Mouse (Mus musculus) heart, postnatal 14 days (tissue): ENCODE measurements at regions not wholly inside any gene's neighbourhood (a gene's known extent, or its start where the extent isn't known, plus 50 kb on each side); places are given as distances from the start of the nearest gene placed in this dataset.
A peak's percentile ranks its signal among the peaks of the same experiment; 100 is the strongest.
"Not testable (repeated sequence)": the region's sequence is repeated elsewhere in the genome, so short reads cannot be mapped to it uniquely, and the experiment has no call there.

Experiments used
- DNase-seq, 2 experiments: peaks; one replicate each; pipeline ENCODE4 v3.0.0; 2021 to 2022
- intact Hi-C: fragments of 180-260 bp; cut with DNase I; formaldehyde crosslinking; loops from one replicate; pipeline ENCODE4 v1.15.1; 2025

GRCm38 (mm10) chr3:121584736-121585151 lies 52.5 kb upstream of the Slc44a3 start:
- intact Hi-C loops = no loop called here
- peak in 1 of 2 experiments; percentile 16 for DNase-seq

- intact Hi-C loops = no loop called here
- no peak for DNase-seq
Measured at GRCm38 (mm10) chr3:121584317-121584716, 52.1 kb upstream of the Slc44a3 start.

- DNase-seq, intact Hi-C loops: not testable (repeated sequence)
Measured at GRCm38 (mm10) chr3:121582711-121583110, 50.5 kb upstream of the Slc44a3 start.
